Mouse (Mus musculus): Measurements from ENCODE around the gene Dnmbp. TPM values are rescaled to one million over a fixed set of nuclear protein-coding genes. Genes with fewer than 3 reads are reported as not detected.
A peak's percentile ranks its signal among the peaks of the same experiment; 100 is the strongest.

Gene Dnmbp
- polyA plus RNA-seq, 1 experiment from 2014 or later = 4.8 TPM

DNA sequence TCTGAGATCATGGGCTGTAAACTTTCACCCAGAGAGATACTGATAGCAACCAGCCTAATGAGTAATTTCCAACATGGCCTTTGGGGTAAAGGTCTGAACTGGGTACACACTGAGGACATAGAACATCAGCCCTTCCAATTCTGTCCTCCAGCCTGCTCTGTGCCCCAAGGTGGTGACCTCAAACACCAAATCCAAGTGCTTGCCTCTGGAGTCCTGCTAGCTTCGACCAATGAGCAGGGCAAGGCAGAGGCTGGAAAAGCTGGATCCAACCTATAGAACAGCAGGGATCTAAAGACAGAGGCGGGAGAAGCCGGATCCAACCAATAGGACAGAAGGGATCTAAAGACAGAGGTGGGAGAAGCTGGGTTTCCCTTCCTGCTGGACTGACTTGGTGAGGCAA is 21.2 kb downstream of the Dnmbp start:
- H3K4me1 ChIP-seq (ENCODE audit: insufficient read depth) = peaks cover 33% of the 10 kb centered on the region

DNA sequence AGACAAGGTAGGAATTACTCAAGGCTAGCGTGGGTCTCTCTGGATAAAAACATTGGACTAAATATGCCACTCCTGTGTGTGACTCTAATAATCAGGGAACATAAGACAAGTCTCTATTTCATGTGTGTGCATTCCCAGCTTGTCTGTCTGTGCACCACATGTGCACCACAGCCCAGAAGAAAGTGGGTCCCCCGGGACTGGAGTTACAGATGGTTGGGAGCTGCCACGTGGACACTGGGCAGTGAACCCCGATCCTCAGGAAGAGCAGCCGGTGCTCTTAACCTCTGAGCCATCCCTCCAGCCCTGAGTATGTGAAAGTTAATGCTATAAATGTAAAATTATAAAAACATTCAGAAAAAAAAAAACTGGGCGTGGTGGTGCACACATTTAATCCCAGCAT is 22.2 kb downstream of the Dnmbp start:
- no peak for TF ChIP-seq EP300 (IDR thresholded peaks at IDR 0.05; ENCODE audit: low read depth)
- no peak for TF ChIP-seq CTCF (IDR thresholded peaks at IDR 0.05; ENCODE audit: low read depth)
- peaks cover 33% of the 10 kb centered on the region for H3K4me1 ChIP-seq (ENCODE audit: insufficient read depth)
- H3K27ac ChIP-seq (ENCODE audit: low read depth) = peak overlapping the region; percentile 57
- ATAC-seq (no peak), DNase-seq (no peak)
- H3K4me3 ChIP-seq (ENCODE audit: low read depth, low read length) = no peak overlapping the region
- H3K9ac ChIP-seq (replicated peaks) = no peak overlapping the region
- 69% methylated on average over 6 of the region's 6 CpGs for WGBS (ENCODE audit: insufficient replicate concordance)
- peak overlapping the region; percentile 55 for H3K4me2 ChIP-seq (ENCODE audit: low read depth, low read length)
- no peaks in the 10 kb centered on the region for H3K27me3 ChIP-seq (ENCODE audit: insufficient read depth, low read length)
- H3K36me3 ChIP-seq (replicated peaks; ENCODE audit: insufficient read depth, low read length) = no peaks in the 10 kb centered on the region
- H3K9me3 ChIP-seq (ENCODE audit: low read length) = no peaks in the 10 kb centered on the region

More for the DNA sequence above, 21.2 kb downstream of the Dnmbp start:
- ATAC-seq = peak; percentile 96
- Histone ChIP-seq H3K9ac (replicated peaks) (no peak overlapping the region), H3K4me3 (ENCODE audit: low read depth, low read length) (no peak overlapping the region), H3K4me2 (ENCODE audit: low read depth, low read length) (no peak overlapping the region), H3K36me3 (replicated peaks; ENCODE audit: insufficient read depth, low read length) (no peaks in the 10 kb centered on the region), H3K27me3 (ENCODE audit: insufficient read depth, low read length) (no peaks in the 10 kb centered on the region), H3K9me3 (ENCODE audit: low read length) (no peaks in the 10 kb centered on the region; the same call in 1 of the 2 replicates), H3K27ac (ENCODE audit: low read depth) (peak overlapping the region; percentile 83)
- DNase-seq = peak; percentile 50
- WGBS (ENCODE audit: insufficient replicate concordance) = 66% methylated on average over 3 of the region's 3 CpGs
- TF ChIP-seq EP300 (IDR thresholded peaks at IDR 0.05; ENCODE audit: low read depth) (peak; percentile 55; the same call in 1 of the 2 replicates), CTCF (IDR thresholded peaks at IDR 0.05; ENCODE audit: low read depth) (no peak)

GRCm38 (mm10) chr19:43917406-43917691 is 22.6 kb downstream of the Dnmbp start:
- Histone ChIP-seq H3K4me2 (ENCODE audit: low read depth, low read length) (peak overlapping the region; percentile 55), H3K4me3 (ENCODE audit: low read depth, low read length) (no peak overlapping the region), H3K9ac (replicated peaks) (0 out of 2 replicates have a peak overlapping the region, but pooled peaks have one; percentile 11), H3K4me1 (ENCODE audit: insufficient read depth) (peaks cover 33% of the 10 kb centered on the region), H3K36me3 (replicated peaks; ENCODE audit: insufficient read depth, low read length) (no peaks in the 10 kb centered on the region), H3K9me3 (ENCODE audit: low read length) (no peaks in the 10 kb centered on the region), H3K27ac (ENCODE audit: low read depth) (peak overlapping the region; percentile 57), H3K27me3 (ENCODE audit: insufficient read depth, low read length) (no peaks in the 10 kb centered on the region)
- WGBS (ENCODE audit: insufficient replicate concordance) = 20% methylated on average over 2 of the region's 2 CpGs
- DNase-seq (no peak), ATAC-seq (no peak)
- TF ChIP-seq CTCF (IDR thresholded peaks at IDR 0.05; ENCODE audit: low read depth) (no peak), EP300 (IDR thresholded peaks at IDR 0.05; ENCODE audit: low read depth) (no peak)

DNA sequence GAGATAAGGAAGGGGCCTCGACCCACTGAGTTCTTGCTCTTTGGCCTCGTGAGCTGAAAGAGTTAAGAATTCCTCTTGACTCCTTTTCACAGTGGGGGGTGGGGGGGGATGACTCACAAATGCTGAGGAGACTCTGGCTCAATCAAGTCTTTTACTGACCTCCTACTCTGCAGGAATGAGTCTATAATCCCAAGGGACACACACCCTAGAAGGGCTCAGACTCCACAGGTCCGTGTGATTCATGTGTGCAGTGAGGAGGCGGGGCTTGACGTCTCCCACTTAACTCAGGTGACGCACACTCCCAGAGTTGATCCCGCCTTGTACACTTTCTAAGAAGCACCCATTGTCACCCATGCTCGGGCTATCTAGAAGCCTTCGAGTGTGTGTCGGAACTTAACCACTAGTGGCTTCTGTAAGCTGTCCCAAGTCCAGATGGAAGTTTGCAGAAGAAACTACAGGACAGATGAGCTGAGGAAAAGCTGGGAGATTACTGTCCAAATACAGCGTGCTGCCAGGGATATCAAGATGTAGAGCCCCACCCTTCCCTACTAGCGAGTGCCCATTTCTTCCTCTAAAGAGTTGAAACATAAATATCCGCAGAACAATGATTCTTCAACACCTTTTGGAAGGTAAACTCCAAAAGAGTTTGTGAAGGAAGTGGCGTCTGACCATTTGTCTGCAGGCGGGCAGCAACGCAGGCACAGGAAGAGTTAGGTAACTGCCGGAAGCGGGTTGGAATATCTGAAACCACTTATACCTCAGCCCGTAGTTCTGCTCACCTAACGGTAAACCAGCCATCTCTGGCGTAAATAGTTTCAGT is 23.2 kb downstream of the Dnmbp start:
- no peak for DNase-seq

DNA sequence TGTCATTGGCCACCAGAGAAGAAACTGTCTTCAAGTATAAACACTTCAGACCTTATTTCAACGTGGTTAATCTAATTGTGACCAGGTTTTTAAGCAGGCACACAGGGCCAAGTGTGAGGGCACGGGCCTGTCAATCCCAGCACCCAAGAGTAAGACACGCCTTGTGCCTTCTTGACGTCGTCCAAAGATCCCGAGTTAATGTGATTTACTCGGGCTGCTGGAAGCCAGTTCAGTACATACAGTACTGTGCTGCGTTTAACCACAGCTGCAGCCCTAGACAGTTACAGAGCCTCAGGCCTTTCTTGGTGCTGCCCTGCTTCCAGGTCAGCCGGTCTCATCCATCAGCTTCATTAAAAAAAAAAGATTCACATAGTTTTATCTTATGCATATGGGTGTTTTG is 24.6 kb downstream of the Dnmbp start:
- H3K9ac ChIP-seq (replicated peaks) = no peak overlapping the region
- DNase-seq (no peak), ATAC-seq (no peak)
- 78% methylated on average over 9 of the region's 9 CpGs for WGBS (ENCODE audit: insufficient replicate concordance)
- H3K27ac ChIP-seq (ENCODE audit: low read depth) = no peak overlapping the region
- H3K4me2 ChIP-seq (ENCODE audit: low read depth, low read length) = no peak overlapping the region
- H3K9me3 ChIP-seq (ENCODE audit: low read length) = no peaks in the 10 kb centered on the region
- TF ChIP-seq EP300 (IDR thresholded peaks at IDR 0.05; ENCODE audit: low read depth) = no peak
- TF ChIP-seq CTCF (IDR thresholded peaks at IDR 0.05; ENCODE audit: low read depth) = no peak
- peaks cover 8% of the 10 kb centered on the region for H3K36me3 ChIP-seq (replicated peaks; ENCODE audit: insufficient read depth, low read length)
- H3K27me3 ChIP-seq (ENCODE audit: insufficient read depth, low read length) = no peaks in the 10 kb centered on the region
- H3K4me3 ChIP-seq (ENCODE audit: low read depth, low read length) = no peak overlapping the region
- peaks cover 31% of the 10 kb centered on the region for H3K4me1 ChIP-seq (ENCODE audit: insufficient read depth)

More for the DNA sequence above, 23.2 kb downstream of the Dnmbp start:
- ATAC-seq = no peak
- Histone ChIP-seq H3K27ac (ENCODE audit: low read depth) (peak overlapping the region; percentile 57), H3K4me3 (ENCODE audit: low read depth, low read length) (no peak overlapping the region), H3K36me3 (replicated peaks; ENCODE audit: insufficient read depth, low read length) (no peaks in the 10 kb centered on the region), H3K9me3 (ENCODE audit: low read length) (no peaks in the 10 kb centered on the region), H3K27me3 (ENCODE audit: insufficient read depth, low read length) (no peaks in the 10 kb centered on the region), H3K9ac (replicated peaks) (0 out of 2 replicates have a peak overlapping the region, but pooled peaks have one; percentile 11), H3K4me2 (ENCODE audit: low read depth, low read length) (peak overlapping the region; percentile 55), H3K4me1 (ENCODE audit: insufficient read depth) (peaks cover 33% of the 10 kb centered on the region)
- WGBS (ENCODE audit: insufficient replicate concordance) = 38% methylated on average over 21 of the region's 21 CpGs
- no peak for TF ChIP-seq EP300 (IDR thresholded peaks at IDR 0.05; ENCODE audit: low read depth)
- TF ChIP-seq CTCF (IDR thresholded peaks at IDR 0.05; ENCODE audit: low read depth) = no peak

GRCm38 (mm10) chr19:43914986-43915385 is 25.0 kb downstream of the Dnmbp start:
- Histone ChIP-seq H3K9me3 (ENCODE audit: low read length) (no peaks in the 10 kb centered on the region), H3K4me3 (ENCODE audit: low read depth, low read length) (no peak overlapping the region), H3K4me1 (ENCODE audit: insufficient read depth) (peaks cover 28% of the 10 kb centered on the region), H3K27me3 (ENCODE audit: insufficient read depth, low read length) (no peaks in the 10 kb centered on the region), H3K9ac (replicated peaks) (no peak overlapping the region), H3K27ac (ENCODE audit: low read depth) (no peak overlapping the region), H3K36me3 (replicated peaks; ENCODE audit: insufficient read depth, low read length) (peaks cover 12% of the 10 kb centered on the region), H3K4me2 (ENCODE audit: low read depth, low read length) (no peak overlapping the region)
- TF ChIP-seq CTCF (IDR thresholded peaks at IDR 0.05; ENCODE audit: low read depth) = no peak
- no peak for TF ChIP-seq EP300 (IDR thresholded peaks at IDR 0.05; ENCODE audit: low read depth)
- no peak for ATAC-seq
- 79% methylated on average over 9 of the region's 9 CpGs for WGBS (ENCODE audit: insufficient replicate concordance)
- DNase-seq = no peak

Measured in liver, postnatal 0 days (tissue).